Mouse (Mus musculus): Measurements from ENCODE around the gene Abhd17c.
"Not testable (repeated sequence)": the region's sequence is repeated elsewhere in the genome, so short reads cannot be mapped to it uniquely, and the experiment has no call there.

Gene Abhd17c

DNA sequence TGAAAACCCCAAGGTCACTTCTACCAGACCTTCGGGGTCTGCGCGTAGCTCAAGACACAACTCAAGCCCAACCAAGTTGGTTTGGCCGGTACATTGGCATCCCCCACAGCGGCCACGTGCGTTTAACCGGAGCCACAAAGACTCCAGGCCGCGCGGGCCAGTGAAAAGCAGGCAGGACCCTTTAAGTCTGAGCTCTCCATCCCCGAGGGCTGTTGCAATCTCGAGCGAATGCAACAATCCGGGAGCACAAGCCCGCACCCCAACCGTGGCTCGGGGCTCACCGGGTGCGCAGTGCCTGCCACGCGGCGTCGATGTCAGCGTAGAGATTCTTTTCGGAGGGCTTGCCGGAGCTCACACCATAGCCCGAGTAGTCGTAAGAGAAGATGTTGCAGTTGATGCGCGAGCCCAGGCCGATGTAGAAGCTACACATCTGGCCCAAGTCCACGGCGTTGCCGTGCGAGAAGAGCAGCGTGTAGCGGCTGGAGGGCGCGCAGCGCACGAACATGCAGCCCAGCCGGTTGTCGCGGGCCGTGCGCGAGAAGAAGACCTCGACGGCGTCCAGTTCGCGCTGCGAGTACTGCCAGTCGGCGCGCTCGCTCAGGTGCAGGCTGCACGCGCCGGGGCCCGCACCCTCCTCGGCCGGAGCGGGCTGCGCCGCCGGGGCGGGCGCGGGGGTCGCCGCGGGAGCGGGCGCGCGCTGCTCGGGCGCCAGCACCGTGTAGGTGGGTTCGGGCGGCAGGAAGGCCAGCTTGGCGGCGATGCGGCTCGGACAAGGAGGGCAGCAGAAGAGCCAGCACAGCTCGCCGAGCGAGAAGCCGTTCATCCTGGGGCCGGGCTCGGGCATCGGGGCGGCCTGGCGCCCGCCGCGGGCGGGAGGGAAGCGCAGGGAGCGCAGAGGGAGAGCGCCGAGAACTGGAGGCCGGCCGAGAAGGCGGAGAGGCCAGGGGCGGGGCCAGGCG is at the start of gene Abhd17c:
Abhd17c (minus strand) TSS at position 893 of the 959 bp plus-strand sequence.
- DNase-seq (ENCODE audit: low read depth in 2 of 2, low spot score in 2 of 2): peak; percentile 23 to 43

- DNase-seq (ENCODE audit: low read depth in 2 of 2, low spot score in 2 of 2): no peak
These were observed 45.6 kb upstream of the Abhd17c start for GRCm38 (mm10) chr7:84197208-84197860.

- no peak for DNase-seq (ENCODE audit: low read depth in 2 of 2, low spot score in 2 of 2)
These were observed 44.5 kb upstream of the Abhd17c start for GRCm38 (mm10) chr7:84196221-84196620.

DNA sequence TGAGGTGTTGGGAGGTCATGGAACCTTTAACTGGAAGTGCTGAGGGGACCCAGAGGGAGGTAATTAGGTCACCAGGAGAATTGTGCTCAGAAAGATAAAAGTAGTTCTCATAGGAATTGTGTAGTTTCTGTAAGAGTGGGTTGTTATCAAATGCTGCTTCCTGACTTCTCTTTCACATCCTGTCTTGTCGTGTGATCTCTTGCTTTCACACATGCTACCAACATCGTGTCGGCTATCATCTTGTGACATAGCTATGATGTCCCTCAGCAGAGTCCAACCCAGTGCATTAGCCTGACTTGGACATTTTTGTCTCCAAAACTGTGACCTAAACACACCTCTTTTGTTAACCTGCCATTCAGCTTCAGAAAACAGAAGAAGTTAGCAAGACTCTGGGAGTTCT is 40.6 kb upstream of the Abhd17c start:
- no peak for DNase-seq (ENCODE audit: low read depth in 2 of 2, low spot score in 2 of 2)

GRCm38 (mm10) chr7:84191476-84191875 is 39.8 kb upstream of the Abhd17c start:
- no peak for DNase-seq (ENCODE audit: low read depth in 2 of 2, low spot score in 2 of 2)

DNA sequence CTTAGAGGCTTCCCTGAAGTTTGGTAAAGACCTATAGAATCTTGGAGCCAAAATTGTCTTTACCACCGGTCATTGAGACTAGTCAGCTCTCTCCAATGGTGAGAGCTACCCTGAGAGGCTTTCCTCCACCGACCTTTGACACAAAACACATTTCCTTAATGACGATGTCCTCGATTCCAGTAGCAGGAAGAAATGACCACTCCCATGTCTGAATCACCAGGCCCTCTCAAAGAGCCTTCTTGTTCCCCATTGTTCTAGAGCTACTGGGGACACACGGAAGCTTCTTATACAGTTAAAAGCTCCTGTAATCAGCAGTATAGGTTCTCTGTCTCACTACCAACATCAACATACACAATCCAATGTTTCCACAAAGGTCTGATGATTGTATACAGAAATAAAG is 36.5 kb upstream of the Abhd17c start:
- DNase-seq (ENCODE audit: low read depth in 2 of 2, low spot score in 2 of 2): no peak

- DNase-seq (ENCODE audit: low read depth in 2 of 2, low spot score in 2 of 2): no peak
These were observed 33.5 kb upstream of the Abhd17c start for GRCm38 (mm10) chr7:84185196-84185595.

GRCm38 (mm10) chr7:84184703-84185102 is 33.0 kb upstream of the Abhd17c start:
- DNase-seq (ENCODE audit: low read depth in 2 of 2, low spot score in 2 of 2): no peak

DNA sequence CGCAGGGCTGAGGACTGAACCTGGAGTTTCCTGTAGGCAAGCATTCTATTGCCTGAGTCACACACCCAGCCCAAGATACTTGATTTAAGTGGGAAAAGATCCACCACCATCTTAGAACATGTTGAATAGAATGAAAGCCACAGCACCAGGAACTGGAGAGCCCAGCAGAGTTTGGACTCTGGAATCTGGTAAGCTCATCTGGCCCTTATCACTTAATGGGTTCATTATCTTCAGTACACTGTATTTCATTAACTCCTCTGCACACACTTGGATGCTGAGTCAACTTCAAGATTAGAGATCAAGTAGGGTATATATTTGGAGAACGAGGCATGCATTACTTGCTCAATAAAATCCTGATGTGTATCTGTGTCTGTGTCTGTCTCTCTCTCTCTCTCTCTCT is 27.1 kb upstream of the Abhd17c start:
- not testable (repeated sequence) for DNase-seq (ENCODE audit: low read depth in 2 of 2, low spot score in 2 of 2)

DNA sequence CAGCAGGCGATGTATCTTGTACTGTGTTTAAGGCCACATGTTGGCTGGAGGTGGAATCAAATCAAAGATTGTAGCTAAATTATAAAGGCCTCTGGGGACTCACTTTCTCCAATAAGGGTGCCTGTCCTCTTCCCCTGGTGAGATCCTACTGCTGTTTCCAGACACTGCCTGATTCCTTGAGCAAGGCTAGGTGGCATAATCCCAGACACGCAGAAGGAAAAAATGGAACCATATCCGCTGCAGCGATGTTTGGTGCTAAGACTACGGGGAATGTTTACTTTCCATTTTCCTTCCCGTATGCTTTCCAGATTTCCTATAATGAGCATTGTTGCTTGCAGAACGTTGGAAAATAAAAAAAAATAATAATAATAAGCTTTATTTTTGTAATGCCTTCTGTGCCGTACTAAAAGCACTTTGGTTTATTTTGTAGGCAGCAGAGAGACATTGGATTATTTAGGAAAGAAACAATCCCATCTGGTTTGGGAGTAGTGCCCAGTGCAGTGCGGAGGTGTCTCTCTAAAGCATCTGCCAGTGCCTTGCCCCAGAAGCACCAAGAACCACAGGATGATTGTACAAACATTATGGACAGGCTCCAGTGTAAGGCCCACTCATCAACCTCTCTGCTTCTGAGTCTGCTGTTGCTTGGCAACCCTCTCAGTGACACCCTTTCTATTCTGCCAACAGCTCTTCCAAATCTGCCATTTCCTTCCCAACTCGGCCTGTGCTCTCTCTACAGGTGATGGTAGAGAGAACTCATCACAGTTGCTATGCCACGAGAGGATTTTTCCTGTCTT is 23.2 kb upstream of the Abhd17c start:
- DNase-seq (ENCODE audit: low read depth in 2 of 2, low spot score in 2 of 2): no peak

DNA sequence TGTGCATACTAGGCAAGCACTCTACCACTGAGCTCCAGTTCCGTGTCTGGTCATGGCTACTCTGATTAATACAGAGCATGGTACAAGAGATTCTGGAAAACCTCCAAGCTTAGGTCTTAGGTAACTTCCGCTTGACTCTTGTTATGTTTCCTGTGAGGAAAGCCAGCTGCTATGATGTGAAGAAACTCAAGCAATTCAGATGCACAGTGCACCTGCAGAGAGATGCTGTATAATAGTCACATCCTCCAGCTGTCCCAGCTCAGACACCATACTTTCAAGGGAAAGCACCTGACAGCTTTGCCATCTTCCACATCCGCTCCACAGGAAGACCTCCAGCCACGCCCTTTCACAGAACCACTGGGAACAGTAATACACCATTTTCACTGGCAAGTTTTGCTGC is 21.7 kb upstream of the Abhd17c start:
- no peak for DNase-seq (ENCODE audit: low read depth in 2 of 2, low spot score in 2 of 2)

GRCm38 (mm10) chr7:84171177-84171787 is 19.6 kb upstream of the Abhd17c start:
- DNase-seq (ENCODE audit: low read depth in 2 of 2, low spot score in 2 of 2): no peak

DNA sequence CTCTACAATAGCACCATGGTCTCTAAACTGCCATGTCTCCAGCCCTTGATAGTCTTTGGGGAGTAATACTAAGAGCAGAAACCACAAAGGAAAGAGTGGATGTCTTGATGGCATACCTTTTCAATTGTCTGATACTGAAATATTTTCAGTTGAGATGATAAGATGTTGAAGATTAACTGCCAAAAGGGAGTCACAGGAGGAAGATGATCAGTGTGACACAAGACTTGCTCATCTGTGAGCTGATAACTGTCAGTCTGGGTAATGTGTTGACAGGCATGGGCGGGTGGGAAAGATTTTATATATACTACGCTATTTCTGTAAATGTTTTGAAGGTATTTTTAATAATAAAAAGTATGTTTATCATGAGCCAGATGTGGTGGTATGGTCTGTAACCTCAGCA is 16.7 kb upstream of the Abhd17c start:
- no peak for DNase-seq (ENCODE audit: low read depth in 2 of 2, low spot score in 2 of 2)

DNA sequence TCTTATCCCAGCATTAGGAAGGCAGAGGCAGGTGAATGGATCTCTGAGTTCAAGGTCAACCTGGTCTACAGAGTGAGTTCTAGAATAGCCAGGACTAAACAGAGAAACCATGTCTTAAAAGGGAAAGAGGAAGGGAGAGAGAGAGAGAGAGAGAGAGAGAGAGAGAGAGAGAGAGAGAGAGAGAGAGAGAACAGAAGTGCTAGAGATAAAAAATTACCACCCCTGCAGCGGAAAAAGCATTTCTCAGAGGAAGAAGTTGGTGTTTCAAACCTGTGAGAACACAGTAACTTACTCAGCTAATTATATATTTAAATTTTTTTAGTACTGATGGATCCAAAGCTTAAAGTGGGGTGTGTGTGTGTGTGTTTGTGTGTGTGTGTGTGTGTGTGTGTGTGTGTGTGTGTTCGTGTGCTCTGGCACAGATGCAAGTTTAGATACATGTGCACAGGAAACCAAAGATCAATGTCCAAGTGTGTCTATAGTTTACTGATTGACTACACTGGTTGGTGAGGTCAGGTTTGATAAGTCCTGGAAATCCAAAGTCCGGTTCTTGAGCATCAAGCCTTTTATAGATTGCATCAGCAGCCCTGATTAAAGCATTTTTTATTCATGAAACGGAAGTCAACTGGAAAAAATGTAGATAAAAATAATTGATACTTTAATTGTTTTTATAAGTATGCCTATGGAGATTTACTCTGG is 15.2 kb upstream of the Abhd17c start:
- DNase-seq (ENCODE audit: low read depth in 2 of 2, low spot score in 2 of 2): no peak

- DNase-seq (ENCODE audit: low read depth in 2 of 2, low spot score in 2 of 2): no peak
These were observed 14.3 kb upstream of the Abhd17c start for GRCm38 (mm10) chr7:84166007-84166406.

GRCm38 (mm10) chr7:84165288-84165687 is 13.6 kb upstream of the Abhd17c start:
- no peak for DNase-seq (ENCODE audit: low read depth in 2 of 2, low spot score in 2 of 2)

DNA sequence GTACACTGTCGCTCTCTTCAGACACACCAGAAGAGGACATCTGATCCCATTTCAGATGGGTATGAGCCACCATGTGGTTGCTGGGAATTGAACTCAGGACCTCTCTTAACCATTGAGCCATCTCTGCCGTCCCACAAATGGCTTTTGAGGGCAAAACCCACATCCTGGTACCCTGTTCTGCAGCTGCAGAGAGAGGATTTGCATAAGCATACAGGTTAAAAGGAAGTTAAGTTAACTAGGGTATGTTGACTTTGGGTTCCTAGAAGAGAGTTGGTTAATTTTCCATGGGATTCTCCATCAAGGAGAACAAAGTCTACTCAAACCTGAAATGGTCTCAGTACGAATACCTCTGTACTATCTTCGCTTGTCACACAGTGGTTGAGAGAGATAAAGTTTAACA is 13.2 kb upstream of the Abhd17c start:
- peak; percentile 14 to 28 for DNase-seq (ENCODE audit: low read depth in 2 of 2, low spot score in 2 of 2)

- no peak for DNase-seq (ENCODE audit: low read depth in 2 of 2, low spot score in 2 of 2)
These were observed 12.7 kb upstream of the Abhd17c start for GRCm38 (mm10) chr7:84164419-84164818.

- DNase-seq (ENCODE audit: low read depth in 2 of 2, low spot score in 2 of 2): no peak
These were observed 11.9 kb upstream of the Abhd17c start for GRCm38 (mm10) chr7:84163585-84163984.

DNA sequence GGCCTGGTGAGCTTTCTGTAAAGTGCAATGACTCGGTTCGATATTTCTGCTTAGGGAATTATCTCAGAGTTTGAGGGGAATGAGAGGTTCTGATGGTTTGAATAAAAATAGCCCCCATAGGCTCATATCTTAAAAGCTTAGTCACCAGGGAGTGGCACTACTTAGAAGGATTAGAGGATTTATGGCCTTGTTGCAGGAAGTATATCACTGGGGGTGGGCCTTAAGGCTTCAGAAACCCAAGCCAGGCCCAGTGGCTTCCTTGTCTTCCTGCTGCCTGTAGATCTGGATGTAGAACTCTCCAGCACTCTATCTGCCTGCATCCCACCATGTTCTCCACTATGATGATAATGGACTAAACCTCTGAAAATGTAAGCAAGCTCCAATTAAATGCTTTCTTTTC is 7.7 kb upstream of the Abhd17c start:
- no peak for DNase-seq (ENCODE audit: low read depth in 2 of 2, low spot score in 2 of 2)

DNA sequence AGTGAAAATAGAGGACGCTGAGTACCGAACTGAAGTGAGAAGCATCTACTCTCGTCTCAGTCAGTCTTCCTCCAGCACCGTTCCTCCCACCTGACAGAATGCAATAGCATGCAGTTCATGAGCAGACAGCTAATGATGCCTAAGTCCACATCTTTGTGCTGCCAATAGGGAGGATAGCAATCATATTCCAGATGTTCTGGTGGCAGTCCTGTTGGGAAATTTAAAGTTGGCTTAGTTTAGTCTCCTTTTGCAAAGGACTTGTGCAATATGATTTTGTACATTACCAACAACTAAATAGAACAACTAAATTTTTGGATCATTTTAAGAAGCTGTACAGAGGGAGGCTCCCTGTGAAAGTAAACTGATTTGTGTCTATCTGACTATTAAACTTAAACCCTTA is 2.1 kb upstream of the Abhd17c start:
- no peak for DNase-seq (ENCODE audit: low read depth in 2 of 2, low spot score in 2 of 2)

Data from CD8-positive naive resting alpha-beta T cell, adult 2 months (primary cell).